Mouse (Mus musculus) brain, embryonic 14.5 days (tissue): ENCODE data around the gene Rad54l2.

Experiments
- CTCF ChIP-seq: fragments of 200-500 bp; IDR thresholded peaks from 2 replicates; pipeline ENCODE4 v1.5.1; 2012; ENCODE audit warnings: inconsistent platforms, mild to moderate bottlenecking, moderate library complexity, borderline replicate concordance; ENCODE audit not compliant: insufficient read depth, insufficient read length; ENCODE audit errors: extremely low read depth
- POLR2A ChIP-seq: fragments of 200-500 bp; IDR thresholded peaks from 2 replicates; pipeline ENCODE4 v1.6.1; 2012; ENCODE audit warnings: mild to moderate bottlenecking, inconsistent platforms, borderline replicate concordance; ENCODE audit not compliant: poor library complexity, insufficient read depth, insufficient read length, severe bottlenecking; ENCODE audit errors: extremely low read depth

- TF ChIP-seq CTCF: no peak
- no peak for TF ChIP-seq POLR2A
Measured at GRCm38 (mm10) chr9:106712470-106712869, 76.5 kb downstream of the Rad54l2 start.
